Mouse (Mus musculus) urinary bladder, postnatal 25 days (tissue): ENCODE data around the gene Dmpk.

Experiments
- DNase-seq: peaks from one replicate; pipeline ENCODE4 v3.0.0; 2022; ENCODE audit warnings: low spot score

Dmpk gene

DNA sequence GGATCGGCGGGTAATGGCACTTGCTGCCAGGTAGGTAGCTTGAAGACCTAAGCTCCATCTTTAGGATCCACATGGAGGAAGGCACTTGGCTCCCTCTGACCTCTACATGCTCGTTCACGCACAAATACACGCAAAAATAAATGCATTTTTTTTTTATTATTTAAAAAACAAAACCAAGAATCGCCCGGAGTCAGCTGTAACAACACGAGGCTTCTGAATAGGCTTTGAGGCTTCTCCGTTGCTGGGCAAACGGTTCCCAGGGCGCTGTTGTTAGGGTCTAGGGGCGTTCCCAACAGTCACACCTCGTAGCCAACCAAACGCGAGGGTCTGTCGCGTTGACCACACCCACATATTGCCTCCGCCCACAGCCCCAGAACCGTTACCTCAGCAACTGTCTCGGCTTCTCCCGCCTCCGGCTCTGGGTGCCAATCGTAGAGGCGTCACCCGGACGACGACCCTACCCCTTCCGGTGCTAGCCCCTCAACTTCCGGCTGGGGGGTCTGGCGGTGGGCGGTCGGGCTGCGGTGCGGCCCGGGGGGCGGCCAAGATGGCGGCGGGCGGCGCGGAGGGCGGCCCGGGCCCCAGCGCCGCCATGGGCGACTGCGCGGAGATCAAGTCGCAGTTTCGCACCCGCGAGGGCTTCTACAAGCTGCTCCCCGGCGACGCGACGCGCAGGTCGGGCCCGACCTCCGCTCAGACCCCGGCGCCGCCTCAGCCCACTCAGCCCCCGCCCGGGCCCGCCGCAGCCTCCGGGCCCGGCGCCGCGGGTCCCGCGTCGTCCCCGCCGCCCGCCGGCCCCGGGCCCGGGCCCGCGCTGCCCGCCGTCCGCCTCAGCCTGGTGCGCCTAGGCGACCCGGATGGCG, 7.7 kb upstream of the Dmpk start, which contains the start of gene Dmwd:
Gene Dmwd (plus strand): TSS at position 505 of the 863 bp plus-strand sequence.
- peak; percentile 78 for DNase-seq

- no peak for DNase-seq
Measured at GRCm38 (mm10) chr7:19076586-19076991, 7.1 kb upstream of the Dmpk start.

DNA sequence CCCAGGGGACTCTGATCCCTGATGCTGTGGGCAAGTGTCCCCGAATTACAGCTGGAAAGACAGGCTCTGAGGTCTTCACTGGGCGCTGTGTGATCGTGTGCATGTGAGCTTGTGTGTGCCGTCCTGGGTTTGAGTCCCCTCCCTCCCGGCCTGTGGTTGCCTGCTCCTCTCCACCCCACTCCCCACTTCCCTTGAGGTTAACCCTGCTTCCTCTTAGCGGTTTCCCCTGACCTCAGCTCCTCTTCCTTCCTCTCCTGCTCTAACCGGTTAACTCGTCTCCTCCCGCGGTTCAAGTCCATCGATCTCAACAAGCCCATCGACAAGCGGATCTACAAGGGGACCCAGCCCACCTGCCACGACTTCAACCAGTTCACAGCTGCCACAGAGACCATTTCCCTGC, 5.9 kb upstream of the Dmpk start:
- no peak for DNase-seq

DNA sequence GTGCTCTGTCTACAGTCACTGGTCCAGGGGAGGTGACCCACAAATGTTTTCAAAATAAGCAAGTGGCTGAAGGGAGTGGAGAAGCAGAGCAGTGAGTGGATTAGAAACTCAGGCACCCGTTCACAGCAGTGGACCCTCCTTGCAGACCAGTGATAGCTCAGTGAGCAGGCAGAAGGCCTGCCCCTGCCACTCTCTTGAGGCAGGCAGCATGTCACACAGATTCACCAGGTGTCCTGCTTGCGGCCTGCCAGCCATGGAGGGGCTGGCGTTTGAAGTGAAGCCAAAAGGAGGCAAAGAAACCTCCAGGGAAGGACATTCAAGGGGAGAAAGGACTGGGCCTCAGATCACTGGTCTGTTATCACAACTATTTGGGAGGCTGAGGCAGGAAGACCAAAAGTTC, 4.9 kb upstream of the Dmpk start:
- no peak for DNase-seq

DNA sequence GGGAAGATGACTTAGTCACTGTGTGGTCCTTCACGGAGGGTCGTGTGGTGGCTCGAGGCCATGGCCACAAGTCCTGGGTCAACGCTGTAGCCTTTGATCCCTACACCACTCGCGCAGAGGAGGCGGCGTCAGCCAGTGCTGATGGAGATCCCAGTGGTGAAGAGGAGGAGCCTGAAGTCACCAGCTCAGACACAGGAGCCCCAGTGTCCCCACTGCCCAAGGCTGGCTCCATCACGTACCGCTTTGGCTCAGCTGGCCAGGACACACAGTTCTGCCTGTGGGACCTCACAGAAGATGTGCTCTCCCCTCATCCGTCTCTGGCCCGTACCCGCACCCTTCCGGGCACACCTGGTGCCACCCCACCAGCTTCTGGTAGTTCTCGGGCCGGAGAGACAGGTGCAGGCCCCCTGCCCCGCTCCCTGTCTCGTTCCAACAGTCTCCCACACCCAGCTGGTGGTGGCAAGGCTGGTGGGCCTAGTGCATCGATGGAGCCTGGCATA, 3.1 kb upstream of the Dmpk start:
- no peak for DNase-seq

- no peak for DNase-seq
Measured at GRCm38 (mm10) chr7:19082171-19082570, 1.5 kb upstream of the Dmpk start.

DNA sequence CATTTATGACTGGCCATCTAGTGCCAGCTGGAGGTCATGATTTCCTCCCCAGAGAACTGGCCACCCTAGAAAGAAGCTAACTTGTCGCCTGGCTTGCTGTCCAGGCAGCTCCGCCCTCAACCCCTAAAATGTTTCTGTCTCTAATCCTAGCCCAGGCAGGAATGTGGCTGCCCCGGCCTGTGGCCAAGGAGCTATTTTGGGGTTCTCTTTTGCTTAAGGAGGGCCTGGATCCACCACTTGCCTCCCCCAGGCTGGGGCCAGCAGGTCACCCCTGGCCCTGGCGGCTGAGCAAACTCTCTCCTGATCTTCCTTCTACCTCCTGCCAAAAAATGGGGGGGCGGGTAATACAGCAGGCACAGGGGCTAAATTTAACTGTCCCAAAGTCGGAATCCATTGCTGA, 553 bp upstream of the Dmpk start:
- DNase-seq = no peak

DNA sequence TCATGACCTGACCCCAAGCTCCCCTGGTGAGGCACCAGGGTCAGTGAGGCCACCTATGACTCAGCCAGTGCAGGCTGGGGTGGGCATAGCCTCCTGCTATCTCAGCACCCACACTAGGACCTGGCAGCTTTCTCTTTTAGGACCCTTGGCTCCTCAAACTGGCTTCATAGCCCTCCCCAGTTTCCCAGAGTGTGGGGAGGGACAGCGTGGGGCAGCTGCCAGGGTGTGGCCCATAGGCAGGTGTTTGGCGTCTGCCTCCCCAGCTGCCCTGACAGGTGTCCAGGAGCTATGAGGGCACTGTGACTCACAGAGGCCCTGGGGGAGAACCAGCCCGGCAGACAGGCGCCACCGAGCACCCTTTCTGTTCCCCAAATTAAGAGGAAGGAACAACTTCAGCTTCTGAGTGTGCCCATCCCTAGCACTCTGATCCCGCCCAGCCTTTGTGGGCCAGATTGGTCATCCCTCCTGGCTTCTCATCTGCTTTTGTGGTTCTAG, 675 bp downstream of the Dmpk start:
- DNase-seq = no peak

DNA sequence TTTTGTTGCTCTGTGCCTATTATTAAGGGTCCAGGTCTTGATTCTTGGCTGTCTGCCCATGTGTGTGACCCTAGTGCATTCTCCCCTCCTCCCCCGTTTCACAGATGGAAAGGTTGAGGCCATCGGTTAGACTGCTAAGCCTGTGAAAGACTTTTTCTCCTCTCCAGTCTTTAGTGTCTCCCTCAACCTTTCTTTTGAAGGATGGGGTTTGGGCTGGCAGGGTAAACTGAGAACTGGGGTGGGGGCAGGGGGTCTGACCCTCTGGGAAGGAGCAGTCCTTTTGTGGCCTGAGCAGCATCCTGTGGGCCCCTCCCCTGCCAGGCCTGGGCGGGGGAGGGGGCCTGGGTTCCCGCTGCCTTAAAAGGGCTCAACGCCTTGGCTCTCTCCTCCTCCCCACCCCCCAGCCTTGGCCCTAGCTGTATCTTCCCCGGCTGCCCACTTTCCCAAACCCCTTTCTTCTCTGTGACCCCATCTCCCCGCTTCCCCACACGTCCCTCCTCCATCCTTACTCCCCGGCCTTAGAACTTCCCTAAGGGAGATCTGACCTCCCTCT, 1.3 kb downstream of the Dmpk start:
- no peak for DNase-seq

GRCm38 (mm10) chr7:19085495-19085894, 1.8 kb downstream of the Dmpk start:
- DNase-seq = no peak

- no peak for DNase-seq
Measured at GRCm38 (mm10) chr7:19086042-19086441, 2.4 kb downstream of the Dmpk start.

GRCm38 (mm10) chr7:19086760-19087159, 3.1 kb downstream of the Dmpk start:
- no peak for DNase-seq

GRCm38 (mm10) chr7:19088813-19089212, 5.2 kb downstream of the Dmpk start:
- DNase-seq = peak; percentile 57

GRCm38 (mm10) chr7:19091913-19092312, 8.3 kb downstream of the Dmpk start:
- DNase-seq = no peak

GRCm38 (mm10) chr7:19092381-19093173, 8.9 kb downstream of the Dmpk start:
- no peak for DNase-seq

GRCm38 (mm10) chr7:19093174-19093521, 9.5 kb downstream of the Dmpk start:
- peak; percentile 83 for DNase-seq

- peak; percentile 93 for DNase-seq
Measured at GRCm38 (mm10) chr7:19093537-19094385, 10.1 kb downstream of the Dmpk start.

DNA sequence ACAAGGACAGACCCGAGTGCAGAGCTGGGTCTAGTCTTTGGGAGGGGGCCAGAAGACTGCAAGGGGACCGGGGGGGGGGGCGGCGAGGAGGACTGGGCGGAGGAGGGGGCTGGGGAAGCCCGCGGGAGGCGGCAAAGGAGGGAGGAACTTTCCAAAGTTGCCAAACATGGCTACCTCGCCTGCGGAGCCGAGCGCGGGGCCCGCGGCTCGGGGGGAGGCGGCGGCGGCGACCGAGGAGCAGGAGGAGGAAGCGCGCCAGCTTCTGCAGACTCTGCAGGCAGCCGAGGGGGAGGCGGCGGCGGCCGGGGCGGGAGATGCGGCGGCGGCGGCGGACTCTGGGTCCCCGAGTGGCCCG, 10.8 kb downstream of the Dmpk start, which contains the start of gene Six5:
Gene Six5 (plus strand): TSS at position 124 of the 355 bp plus-strand sequence.
- DNase-seq = peak; percentile 53

DNA sequence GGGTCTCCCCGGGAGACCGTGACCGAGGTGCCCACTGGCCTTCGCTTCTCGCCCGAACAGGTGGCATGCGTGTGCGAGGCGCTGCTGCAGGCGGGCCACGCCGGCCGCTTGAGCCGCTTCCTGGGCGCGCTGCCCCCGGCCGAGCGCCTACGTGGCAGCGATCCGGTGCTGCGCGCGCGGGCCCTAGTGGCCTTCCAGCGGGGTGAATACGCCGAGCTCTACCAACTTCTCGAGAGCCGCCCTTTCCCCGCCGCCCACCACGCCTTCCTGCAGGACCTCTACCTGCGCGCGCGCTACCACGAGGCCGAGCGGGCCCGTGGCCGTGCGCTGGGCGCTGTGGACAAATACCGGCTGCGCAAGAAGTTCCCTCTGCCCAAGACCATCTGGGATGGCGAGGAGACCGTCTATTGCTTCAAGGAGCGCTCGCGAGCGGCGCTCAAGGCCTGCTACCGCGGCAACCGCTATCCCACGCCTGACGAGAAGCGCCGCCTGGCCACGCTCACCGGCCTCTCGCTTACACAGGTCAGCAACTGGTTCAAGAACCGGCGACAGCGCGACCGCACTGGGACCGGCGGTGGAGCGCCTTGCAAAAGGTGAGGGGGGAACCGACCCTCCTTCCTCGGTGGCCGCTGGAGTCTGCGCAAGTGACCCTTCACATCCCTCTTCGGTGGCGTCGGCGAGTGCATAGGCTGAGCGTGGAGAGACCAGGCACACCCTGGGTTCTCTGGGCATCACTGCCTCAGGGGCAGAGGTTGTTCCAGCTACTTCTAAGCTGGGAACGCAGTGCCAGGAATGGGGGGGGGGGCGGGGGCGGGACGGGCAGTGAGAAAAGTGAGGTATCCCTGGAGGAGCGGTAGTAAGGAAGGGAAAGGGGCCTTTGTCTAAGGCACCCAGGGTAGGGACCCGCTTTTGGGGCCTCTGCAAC, 11.4 kb downstream of the Dmpk start:
- DNase-seq = peak; percentile 52

- DNase-seq = peak; percentile 57
Measured at GRCm38 (mm10) chr7:19095751-19096110, 12.1 kb downstream of the Dmpk start.
